Mouse (Mus musculus) E14TG2a.4 (cell line): ENCODE results near the gene Zfp275.

Source experiments
- CTCF ChIP-seq: conservative IDR thresholded peaks from 2 replicates; pipeline ENCODE4 v1.5.1; 2014; ENCODE audit warnings: low read length
- POU5F1 ChIP-seq: IDR thresholded peaks from 2 replicates; pipeline ENCODE4 v1.6.1; 2014; ENCODE audit warnings: low read length, borderline replicate concordance

- no peak for TF ChIP-seq CTCF
- TF ChIP-seq POU5F1: no peak
Observed at GRCm38 (mm10) chrX:73356163-73356562, 13.7 kb downstream of the Zfp275 start.
